Mouse (Mus musculus): ENCODE measurements around the gene Cd200r2.
"Not testable (repeated sequence)": the region's sequence is repeated elsewhere in the genome, so short reads cannot be mapped to it uniquely, and the experiment has no call there.

Cd200r2 gene

GRCm38 (mm10) chr16:44866797-44867196, at the start of gene Cd200r2:
Cd200r2 (plus strand) TSS chr16:44867097.
- no peak for DNase-seq (ENCODE audit: low spot score)

GRCm38 (mm10) chr16:44818010-44818409, 48.9 kb upstream of the Cd200r2 start:
- DNase-seq (ENCODE audit: low spot score): no peak

- DNase-seq (ENCODE audit: low spot score): no peak
These were observed 46.4 kb upstream of the Cd200r2 start for GRCm38 (mm10) chr16:44820545-44820944.

GRCm38 (mm10) chr16:44832286-44832685, 34.6 kb upstream of the Cd200r2 start:
- no peak for DNase-seq (ENCODE audit: low spot score)

- not testable (repeated sequence) for DNase-seq (ENCODE audit: low spot score)
These were observed 33.7 kb upstream of the Cd200r2 start for GRCm38 (mm10) chr16:44833189-44833588.

- no peak for DNase-seq (ENCODE audit: low spot score)
These were observed 8.3 kb downstream of the Cd200r2 start for GRCm38 (mm10) chr16:44875178-44875577.

GRCm38 (mm10) chr16:44876625-44877024, 9.7 kb downstream of the Cd200r2 start:
- DNase-seq (ENCODE audit: low spot score): no peak

DNA sequence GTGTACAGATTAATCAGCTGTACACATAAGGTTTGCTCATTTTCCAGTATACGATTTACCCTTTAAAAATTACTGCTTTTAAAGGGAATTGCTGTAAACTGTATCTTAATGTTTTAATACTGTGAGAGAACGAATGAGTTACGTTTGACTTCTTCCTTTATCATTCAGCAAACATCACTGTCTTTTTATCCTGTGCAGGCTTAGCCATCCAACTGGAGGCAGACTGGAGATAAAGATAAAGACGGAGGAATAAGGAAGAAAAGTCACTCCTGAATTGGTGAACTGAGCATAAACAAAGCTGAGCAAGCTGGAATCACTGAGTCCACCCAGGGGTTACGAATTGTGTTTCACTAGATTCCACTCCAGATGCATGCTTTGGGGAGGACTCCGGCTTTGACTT, 10.7 kb downstream of the Cd200r2 start:
- DNase-seq (ENCODE audit: low spot score): no peak

- no peak for DNase-seq (ENCODE audit: low spot score)
These were observed 23.9 kb downstream of the Cd200r2 start for GRCm38 (mm10) chr16:44890814-44891213.

DNA sequence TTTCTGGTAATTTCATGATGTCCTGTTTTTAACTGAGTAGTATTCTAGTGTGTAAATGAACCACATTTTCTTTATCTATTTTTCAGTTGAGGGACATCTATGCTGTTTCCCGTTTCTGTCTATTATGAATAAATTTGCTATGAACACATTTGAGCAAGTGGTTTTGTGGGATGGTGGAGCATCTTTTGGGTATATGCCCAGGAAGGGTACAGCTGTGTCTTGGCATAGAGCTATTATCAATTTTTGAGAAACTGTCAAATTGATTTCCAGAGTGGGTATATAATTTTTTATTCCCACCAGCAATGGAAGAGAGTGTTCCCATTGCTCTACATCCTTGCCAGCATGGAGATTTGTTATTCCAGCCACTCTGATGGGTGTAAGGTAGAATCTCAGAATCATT, 65.1 kb downstream of the Cd200r2 start:
- DNase-seq (ENCODE audit: low spot score): no peak

DNA sequence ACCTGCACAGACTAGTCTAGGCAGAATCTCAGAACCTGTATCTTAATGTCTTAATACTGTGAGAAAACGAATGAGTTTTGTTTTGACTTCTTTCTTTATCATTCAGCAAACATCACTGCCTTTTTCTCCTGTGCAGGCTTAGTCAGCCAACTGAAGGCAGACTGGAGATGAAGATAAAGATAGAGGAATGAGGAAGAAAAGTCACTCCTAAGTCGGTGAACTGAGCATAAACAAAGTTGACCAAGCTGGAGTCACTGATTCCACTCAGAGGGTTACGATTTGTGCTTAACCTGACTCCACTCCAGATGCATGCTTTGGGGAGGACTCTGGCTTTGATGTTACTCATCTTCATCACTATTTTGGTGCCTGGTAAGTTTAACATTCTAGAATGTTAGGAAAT, 76.6 kb downstream of the Cd200r2 start, which contains the start of gene Cd200r3:
TSS of gene Cd200r3 (plus strand) at position 211 of the 400 bp plus-strand sequence.
- DNase-seq (ENCODE audit: low spot score): no peak

GRCm38 (mm10) chr16:44951360-44952114, 84.6 kb downstream of the Cd200r2 start:
- no peak for DNase-seq (ENCODE audit: low spot score)

DNA sequence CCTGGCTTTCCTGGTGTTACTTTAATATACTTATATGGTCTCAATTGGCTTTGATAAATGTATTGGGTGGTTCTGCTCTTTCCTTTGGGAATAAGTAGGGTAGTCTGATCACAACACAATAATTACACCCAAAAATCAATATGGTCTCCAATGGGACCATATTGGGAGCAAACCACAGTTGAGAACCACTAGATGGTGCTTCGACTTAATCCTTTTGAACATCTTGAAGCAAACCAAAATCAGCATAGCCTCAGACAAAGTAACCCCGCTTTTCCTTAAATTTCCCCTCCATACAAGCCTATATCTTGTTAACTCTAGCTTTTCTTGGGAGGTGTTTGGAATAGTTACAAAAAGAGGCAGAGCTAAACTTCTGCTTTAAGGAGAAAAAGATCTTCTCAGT, 95.4 kb downstream of the Cd200r2 start:
- no peak for DNase-seq (ENCODE audit: low spot score)

GRCm38 (mm10) chr16:44962777-44963176, 95.9 kb downstream of the Cd200r2 start:
- no peak for DNase-seq (ENCODE audit: low spot score)

GRCm38 (mm10) chr16:44964526-44965374, 97.9 kb downstream of the Cd200r2 start:
- DNase-seq (ENCODE audit: low spot score): no peak

DNA sequence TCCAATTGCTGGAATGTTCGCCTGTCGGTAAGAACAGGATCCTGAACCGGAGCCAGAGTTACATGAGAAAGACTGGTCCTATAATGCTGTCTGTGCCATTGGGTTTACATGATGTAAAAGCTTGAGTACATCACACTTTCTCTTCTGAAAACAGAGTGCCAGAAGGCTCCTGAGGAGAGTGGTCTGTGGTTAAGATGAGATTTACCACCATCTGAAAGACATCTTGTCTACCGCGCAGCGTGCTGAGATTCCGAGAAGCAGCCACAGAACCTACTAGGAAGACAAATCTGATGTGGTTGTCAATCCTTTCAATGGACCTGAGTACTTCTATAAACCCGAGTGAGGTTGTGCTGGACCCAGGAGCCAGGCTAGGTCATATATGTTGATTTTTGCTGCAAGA, 98.5 kb downstream of the Cd200r2 start:
- DNase-seq (ENCODE audit: low spot score): no peak

Data from ovary, adult 18-20 months (tissue).